Mouse (Mus musculus): ENCODE measurements around the gene Ccnyl1.

The Ccnyl1 gene

GRCm38 (mm10) chr1:64691581-64691980 is 1.3 kb downstream of the Ccnyl1 start:
- in situ Hi-C loops (cut with MboI, MseI) = loop anchor here (5.0 kb wide), 2 partner anchors 46 to 159 kb away; partner anchors contain the start of genes Creb1 and Fzd5

- in situ Hi-C loops (cut with MboI, MseI) = no loop called here
Measured at GRCm38 (mm10) chr1:64695156-64695555, 4.9 kb downstream of the Ccnyl1 start.

- in situ Hi-C loops (cut with MboI, MseI) = loop anchor here (10.0 kb wide), 1 partner anchor 1037 kb away; no protein-coding TSS in a partner anchor
Measured at GRCm38 (mm10) chr1:64701780-64702179, 11.5 kb downstream of the Ccnyl1 start.

- in situ Hi-C loops (cut with MboI, MseI) = loop anchor here (5.0 to 10.0 kb wide), 2 partner anchors 83 to 1040 kb away; no protein-coding TSS in a partner anchor
Measured at GRCm38 (mm10) chr1:64705230-64705629, 15.0 kb downstream of the Ccnyl1 start.

- in situ Hi-C loops (cut with MboI, MseI) = loop anchor here (5.0 to 10.0 kb wide), 2 partner anchors 84 to 1042 kb away; no protein-coding TSS in a partner anchor
Measured at GRCm38 (mm10) chr1:64706610-64707009, 16.4 kb downstream of the Ccnyl1 start.

- in situ Hi-C loops (cut with MboI, MseI) = loop anchor here (5.0 to 10.0 kb wide), 2 partner anchors 88 to 1045 kb away; no protein-coding TSS in a partner anchor
Measured at GRCm38 (mm10) chr1:64709891-64710290, 19.6 kb downstream of the Ccnyl1 start.

GRCm38 (mm10) chr1:64712006-64712760 is 21.9 kb downstream of the Ccnyl1 start:
- in situ Hi-C loops (cut with MboI, MseI) = no loop called here

- in situ Hi-C loops (cut with MboI, MseI) = no loop called here
Measured at GRCm38 (mm10) chr1:64715458-64715857, 25.2 kb downstream of the Ccnyl1 start.

- in situ Hi-C loops (cut with MboI, MseI) = no loop called here
Measured at GRCm38 (mm10) chr1:64716589-64717304, 26.5 kb downstream of the Ccnyl1 start.

GRCm38 (mm10) chr1:64717504-64717903 is 27.2 kb downstream of the Ccnyl1 start:
- in situ Hi-C loops (cut with MboI, MseI) = no loop called here

- in situ Hi-C loops (cut with MboI, MseI) = no loop called here
Measured at GRCm38 (mm10) chr1:64721034-64721587, 30.9 kb downstream of the Ccnyl1 start.

GRCm38 (mm10) chr1:64730046-64730445 is 39.8 kb downstream of the Ccnyl1 start:
- in situ Hi-C loops (cut with MboI, MseI) = loop anchor here (25.0 kb wide), 1 partner anchor 257 kb away; no protein-coding TSS in a partner anchor

GRCm38 (mm10) chr1:64731341-64732020 is 41.2 kb downstream of the Ccnyl1 start:
- in situ Hi-C loops (cut with MboI, MseI) = loop anchor here (25.0 kb wide), 1 partner anchor 256 kb away; no protein-coding TSS in a partner anchor

- in situ Hi-C loops (cut with MboI, MseI) = loop anchor here (25.0 kb wide), 1 partner anchor 255 kb away; no protein-coding TSS in a partner anchor
Measured at GRCm38 (mm10) chr1:64732161-64732560, 41.9 kb downstream of the Ccnyl1 start.

- in situ Hi-C loops (cut with MboI, MseI) = loop anchor here (25.0 kb wide), 1 partner anchor 255 kb away; no protein-coding TSS in a partner anchor
Measured at GRCm38 (mm10) chr1:64732637-64733200, 42.5 kb downstream of the Ccnyl1 start.

GRCm38 (mm10) chr1:64733453-64734245 is 43.4 kb downstream of the Ccnyl1 start:
- in situ Hi-C loops (cut with MboI, MseI) = loop anchor here (25.0 kb wide), 1 partner anchor 254 kb away; no protein-coding TSS in a partner anchor

GRCm38 (mm10) chr1:64734771-64735750 is 44.8 kb downstream of the Ccnyl1 start:
- in situ Hi-C loops (cut with MboI, MseI) = loop anchor here (5.0 to 25.0 kb wide), 2 partner anchors 43 to 252 kb away; partner anchors contain the start of gene Ccnyl1
